Mouse (Mus musculus) cerebellum, adult 11-12 months (tissue): ENCODE results near the gene Zswim9.

Experiments used
- DNase-seq: peaks from one replicate; pipeline ENCODE4 v3.0.0; 2022

Gene Zswim9

GRCm38 (mm10) chr7:13268749-13269260 lies 9.7 kb downstream of the Zswim9 start:
- DNase-seq: no peak

GRCm38 (mm10) chr7:13264396-13264795 lies 14.1 kb downstream of the Zswim9 start:
- DNase-seq: no peak

- no peak for DNase-seq
Measured at GRCm38 (mm10) chr7:13263851-13264250, 14.7 kb downstream of the Zswim9 start.

GRCm38 (mm10) chr7:13260746-13261700 lies 17.5 kb downstream of the Zswim9 start:
- DNase-seq: no peak

- no peak for DNase-seq
Measured at GRCm38 (mm10) chr7:13212720-13213119, 65.8 kb downstream of the Zswim9 start, which contains the start of gene Vmn1r89. Vmn1r89 (plus strand) TSS chr7:13213020.
